In the genomic region with DNA sequence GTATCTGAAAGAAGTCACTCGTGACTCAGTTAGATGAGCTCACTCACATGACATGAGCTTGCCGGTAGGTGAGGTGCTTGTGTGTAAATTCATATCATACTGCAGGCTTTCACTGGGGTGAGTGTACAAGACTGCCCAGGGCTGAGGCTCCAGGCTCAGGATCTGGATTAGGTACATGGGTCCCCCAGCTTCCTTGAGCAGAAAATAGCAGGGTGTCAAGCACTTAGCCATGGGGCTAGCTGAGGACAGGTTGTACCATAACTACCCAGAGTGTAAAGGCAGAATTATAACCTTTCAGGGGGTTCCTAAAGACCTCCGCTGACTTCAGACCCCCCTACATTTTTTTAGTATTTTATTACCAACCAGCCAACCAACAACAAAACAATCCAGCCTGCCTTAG, we compare ENCODE assay signal across 20 mouse cellular contexts. TPM values are rescaled to one million over a fixed set of nuclear protein-coding genes. Genes with fewer than 3 reads are reported as not detected.
DNase-seq lines count a peak whose midpoint lies in the region; ATAC-seq and TF ChIP-seq lines count a peak whose summit lies in the region.
"Had no signal": no experiment of that assay in that cellular context is flagged by ENCODE, and none has a peak within 500 bp of the region (broad histone marks: within the 10 kb centered on the region; RNA-seq: fewer than 3 reads in every experiment).

A gene (minus strand): TSS at position 93 of the 400 bp plus-strand sequence.

- H3K27ac ChIP-seq in midbrain, embryonic 11.5 days (ENCODE audit: low read depth, low read length) = no peak within 1 kb of the TSS
- H3K27ac ChIP-seq in midbrain, embryonic 13.5 days = no peak within 1 kb of the TSS
- 0 out of 2 replicates have a peak within 1 kb of the TSS, but pooled peaks have one; percentile 39 for H3K27ac ChIP-seq in embryonic facial prominence, embryonic 13.5 days
- H3K27ac ChIP-seq: embryonic facial prominence, embryonic 15.5 days; forebrain, embryonic 15.5 days; heart, embryonic 13.5 days; hindbrain, embryonic 12.5 days had no signal

- no peak for TF ChIP-seq CTCF in Patski (IDR thresholded peaks at IDR 0.05)

- H3K4me2 ChIP-seq in midbrain, embryonic 11.5 days = no peak within 1 kb of the TSS
- no peak within 1 kb of the TSS for H3K4me2 ChIP-seq in midbrain, embryonic 13.5 days (replicated peaks)
- no peak within 1 kb of the TSS for H3K4me2 ChIP-seq in embryonic facial prominence, embryonic 13.5 days
- H3K4me2 ChIP-seq: embryonic facial prominence, embryonic 15.5 days; forebrain, embryonic 15.5 days; heart, embryonic 13.5 days; hindbrain, embryonic 12.5 days had no signal

- in situ Hi-C loops in Patski (cut with MboI; ENCODE audit: low pct_unique_long_range_greater_than_20kb) = loop anchor here (10.0 kb wide), 1 partner anchor 137 kb away; a partner anchor contains a TSS

- no peak within 1 kb of the TSS for H3K4me3 ChIP-seq in midbrain, embryonic 11.5 days (ENCODE audit: low read depth, low read length)
- no peak within 1 kb of the TSS for H3K4me3 ChIP-seq in midbrain, embryonic 13.5 days (replicated peaks)
- no peak within 1 kb of the TSS for H3K4me3 ChIP-seq in embryonic facial prominence, embryonic 13.5 days
- H3K4me3 ChIP-seq: embryonic facial prominence, embryonic 15.5 days; forebrain, embryonic 15.5 days; heart, embryonic 13.5 days; hindbrain, embryonic 12.5 days had no signal

- POLR2A ChIA-PET in Patski (lab: Charles Lee) = interaction anchor here (1.0 kb wide), 1 partner anchor 10 kb away, joined by 3 read pairs; no protein-coding TSS in a partner anchor

- no peaks in the 10 kb centered on the region for H3K36me3 ChIP-seq in midbrain, embryonic 11.5 days (ENCODE audit: control insufficient read depth, insufficient read depth, low read length)
- H3K36me3 ChIP-seq in midbrain, embryonic 13.5 days = no peaks in the 10 kb centered on the region
- H3K36me3 ChIP-seq in embryonic facial prominence, embryonic 13.5 days = no peaks in the 10 kb centered on the region
- H3K36me3 ChIP-seq: embryonic facial prominence, embryonic 15.5 days; forebrain, embryonic 15.5 days; G1E; heart, embryonic 13.5 days; hindbrain, embryonic 12.5 days had no signal

- no peak within 1 kb of the TSS for H3K9ac ChIP-seq in midbrain, embryonic 11.5 days (ENCODE audit: low read length)
- H3K9ac ChIP-seq in midbrain, embryonic 13.5 days (replicated peaks) = no peak within 1 kb of the TSS
- H3K9ac ChIP-seq in embryonic facial prominence, embryonic 13.5 days = no peak within 1 kb of the TSS
- H3K9ac ChIP-seq: embryonic facial prominence, embryonic 15.5 days; forebrain, embryonic 15.5 days; heart, embryonic 13.5 days; hindbrain, embryonic 12.5 days had no signal

- DNase-seq in midbrain, embryonic 11.5 days (ENCODE audit: low spot score, missing footprints) = peak; percentile 74
- DNase-seq in Patski (ENCODE audit: low read depth, low spot score) = no peak
- no peak for DNase-seq in liver
- DNase-seq in left cerebral cortex, adult 9 months (ENCODE audit: low spot score in 2 of 2) = no peak
- DNase-seq: adrenal gland, postnatal 14 days; cerebellum, adult 11-12 months; cerebellum, adult 9-10 months; cerebellum, postnatal 25 days; gastrocnemius, postnatal 10 days; heart, postnatal 4 days had no signal

- peaks cover 2% of the 10 kb centered on the region; the same call in 1 of the 2 replicates for H3K27me3 ChIP-seq in midbrain, embryonic 11.5 days (ENCODE audit: control insufficient read depth, insufficient read depth, low read length)
- H3K27me3 ChIP-seq in midbrain, embryonic 13.5 days = peaks cover 33% of the 10 kb centered on the region
- no peaks in the 10 kb centered on the region for H3K27me3 ChIP-seq in Patski
- H3K27me3 ChIP-seq in embryonic facial prominence, embryonic 13.5 days = peaks cover 18% of the 10 kb centered on the region
- H3K27me3 ChIP-seq: forebrain, embryonic 15.5 days had no signal

- WGBS in midbrain, embryonic 11.5 days = 88% methylated on average over 3 of the region's 3 CpGs
- 91% methylated on average over 3 of the region's 3 CpGs for WGBS in midbrain, embryonic 13.5 days
- WGBS in embryonic facial prominence, embryonic 13.5 days = 72% methylated on average over 3 of the region's 3 CpGs

- ATAC-seq in midbrain, embryonic 11.5 days (ENCODE audit: low FRiP score) = no peak
- no peak for ATAC-seq in midbrain, embryonic 13.5 days
- no peak for ATAC-seq in Patski
- ATAC-seq in embryonic facial prominence, embryonic 13.5 days (ENCODE audit: insufficient number of reproducible peaks, insufficient read depth, low FRiP score, low TSS enrichment, low read depth) = no peak
- ATAC-seq: CD4-positive, CD25-positive, alpha-beta regulatory T cell, adult 4 months; forebrain, embryonic 15.5 days; hindbrain, embryonic 16.5 days; inflammation-experienced regulatory T-cells, adult 6 months had no signal

- CTCF ChIA-PET in Patski (lab: Charles Lee) = interaction anchor here (0.9 kb wide), 1 partner anchor 45 kb away, joined by 3 read pairs; no protein-coding TSS in a partner anchor

- no peaks in the 10 kb centered on the region for H3K9me3 ChIP-seq in midbrain, embryonic 11.5 days (ENCODE audit: control insufficient read depth, low read length)
- no peaks in the 10 kb centered on the region for H3K9me3 ChIP-seq in midbrain, embryonic 13.5 days
- H3K9me3 ChIP-seq in embryonic facial prominence, embryonic 13.5 days = no peaks in the 10 kb centered on the region
- H3K9me3 ChIP-seq: embryonic facial prominence, embryonic 15.5 days; forebrain, embryonic 15.5 days; heart, embryonic 13.5 days; hindbrain, embryonic 12.5 days had no signal

- H3K4me1 ChIP-seq in midbrain, embryonic 11.5 days (ENCODE audit: control insufficient read depth, insufficient read depth, low read length) = peaks cover 2% of the 10 kb centered on the region; the same call in 1 of the 2 replicates
- peaks cover 4% of the 10 kb centered on the region; the same call in 1 of the 2 replicates for H3K4me1 ChIP-seq in midbrain, embryonic 13.5 days (replicated peaks)
- H3K4me1 ChIP-seq in embryonic facial prominence, embryonic 13.5 days = peaks cover 18% of the 10 kb centered on the region

RNA-seq across cellular contexts. Expression of the gene that starts here (rescaled TPM):
- 0.88 and 1.0 TPM in 2 replicates for polyA plus RNA-seq in midbrain, embryonic 11.5 days (2014; fragmentation: Nextera tagmentation; extraction: Ambion mirVana)
- 0.51 and 2.4 TPM in 2 replicates for polyA plus RNA-seq in midbrain, embryonic 13.5 days (2015; fragmentation: Nextera tagmentation; extraction: Ambion mirVana)
- 61.3 TPM for polyA plus RNA-seq in Patski (2021)
- polyA plus RNA-seq in embryonic facial prominence, embryonic 13.5 days (2015; fragmentation: Nextera tagmentation; extraction: Ambion mirVana) = 1.4 and 6.5 TPM in 2 replicates
- polyA plus RNA-seq: hindbrain, embryonic 12.5 days had no signal
